Mouse (Mus musculus): ENCODE results near the gene Fbf1.
"Not testable (repeated sequence)": the region's sequence is repeated elsewhere in the genome, so short reads cannot be mapped to it uniquely, and the experiment has no call there.

Fbf1 gene

GRCm38 (mm10) chr11:116134171-116134570 is 33.8 kb downstream of the Fbf1 start:
- no peak for DNase-seq (ENCODE audit: low read depth, low spot score)

DNA sequence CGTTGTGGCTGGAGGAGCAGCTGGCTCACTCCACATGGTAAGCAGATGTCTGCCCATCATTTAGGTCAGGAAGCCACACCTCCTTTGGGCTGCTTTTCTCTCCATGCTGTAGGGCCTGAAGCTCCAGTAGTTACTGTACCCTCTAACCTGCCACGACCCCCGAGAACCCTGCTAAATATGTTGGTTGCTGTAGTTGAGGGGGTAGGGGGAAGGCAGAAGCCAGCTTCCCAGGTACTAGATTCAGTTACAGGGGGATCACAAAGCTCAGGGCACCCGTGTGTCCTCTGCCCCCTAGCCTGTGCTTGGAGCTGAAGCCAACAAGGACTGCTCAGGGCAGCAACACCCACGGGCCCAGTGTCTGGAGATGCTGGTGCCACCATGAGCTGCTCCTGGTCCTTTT is 34.5 kb downstream of the Fbf1 start:
- DNase-seq (ENCODE audit: low read depth, low spot score) = no peak

- DNase-seq (ENCODE audit: low read depth, low spot score) = peak; percentile 73
These were observed 35.3 kb downstream of the Fbf1 start for GRCm38 (mm10) chr11:116132366-116133333.

GRCm38 (mm10) chr11:116131349-116132170 is 36.4 kb downstream of the Fbf1 start:
- no peak for DNase-seq (ENCODE audit: low read depth, low spot score)

DNA sequence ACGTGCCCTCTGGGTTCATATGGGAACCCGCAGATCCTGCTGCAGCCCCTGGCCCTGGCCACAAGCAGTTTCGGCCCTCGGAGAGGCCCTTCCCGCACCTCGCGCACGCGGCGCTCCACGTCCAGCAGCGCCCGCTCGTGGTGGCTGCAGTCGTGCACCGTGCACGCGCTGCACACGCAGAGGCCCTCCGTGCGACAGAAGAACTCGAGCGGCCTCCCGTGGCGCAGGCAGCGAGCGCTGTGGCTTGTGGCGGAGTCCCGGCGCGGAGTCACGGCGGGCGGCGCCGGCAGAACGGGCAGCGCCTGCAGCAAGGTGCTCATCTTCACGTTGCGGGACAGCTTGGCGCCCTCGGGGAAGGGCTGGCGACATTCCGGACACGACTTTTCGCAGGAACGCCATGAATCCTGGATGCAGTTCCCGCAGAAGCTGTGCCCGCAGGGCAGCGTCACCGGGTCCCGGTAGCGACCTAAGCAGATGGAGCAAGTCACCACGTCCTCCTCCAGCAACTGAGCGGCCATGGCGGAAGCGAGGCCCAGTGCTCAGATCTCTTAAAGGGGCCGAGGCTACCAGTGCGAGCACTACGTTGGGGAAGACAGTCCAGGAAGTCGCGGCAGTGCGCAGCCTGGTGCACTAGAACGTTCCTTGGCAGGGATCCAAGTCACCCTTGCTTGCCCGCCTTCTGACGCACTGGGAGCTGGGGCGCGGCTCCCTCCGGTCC is 37.3 kb downstream of the Fbf1 start, which contains the start of gene Trim65:
Gene Trim65 (minus strand): TSS at position 641 of the 718 bp plus-strand sequence.
- DNase-seq (ENCODE audit: low read depth, low spot score) = peak; percentile 89

- no peak for DNase-seq (ENCODE audit: low read depth, low spot score)
These were observed 37.9 kb downstream of the Fbf1 start for GRCm38 (mm10) chr11:116129993-116130487.

GRCm38 (mm10) chr11:116129091-116129790 is 38.7 kb downstream of the Fbf1 start:
- peak; percentile 35 for DNase-seq (ENCODE audit: low read depth, low spot score)

GRCm38 (mm10) chr11:116127986-116128385 is 40.0 kb downstream of the Fbf1 start:
- DNase-seq (ENCODE audit: low read depth, low spot score) = no peak

- no peak for DNase-seq (ENCODE audit: low read depth, low spot score)
These were observed 40.6 kb downstream of the Fbf1 start, which contains the start of gene Trim47 for GRCm38 (mm10) chr11:116127156-116127980. Gene Trim47, minus strand, starts transcription at chr11:116127210.

- no peak for DNase-seq (ENCODE audit: low read depth, low spot score)
These were observed 41.7 kb downstream of the Fbf1 start for GRCm38 (mm10) chr11:116126261-116126660.

- DNase-seq (ENCODE audit: low read depth, low spot score) = not testable (repeated sequence)
These were observed 46.2 kb downstream of the Fbf1 start for GRCm38 (mm10) chr11:116121731-116122245.

DNA sequence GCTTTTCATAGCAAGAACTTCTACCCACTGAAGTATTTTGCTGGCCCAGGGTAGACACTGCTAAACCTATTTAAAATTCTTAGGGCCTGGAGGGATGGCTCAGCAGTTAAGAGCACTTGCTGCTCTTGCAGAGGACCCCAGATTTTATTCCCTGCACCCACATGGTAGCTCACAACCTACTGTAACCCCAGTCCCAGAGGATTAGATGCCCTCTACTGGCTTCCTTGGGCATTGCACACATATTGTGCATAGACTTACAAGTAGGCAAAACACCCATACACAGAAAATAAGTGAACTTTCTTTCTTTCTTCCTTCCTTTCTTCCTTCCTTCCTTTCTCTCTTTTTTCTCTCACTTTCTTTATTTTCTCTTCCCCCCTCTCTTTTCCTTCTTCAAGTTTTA is 50.1 kb downstream of the Fbf1 start:
- peak; percentile 36 for DNase-seq (ENCODE audit: low read depth, low spot score)

DNA sequence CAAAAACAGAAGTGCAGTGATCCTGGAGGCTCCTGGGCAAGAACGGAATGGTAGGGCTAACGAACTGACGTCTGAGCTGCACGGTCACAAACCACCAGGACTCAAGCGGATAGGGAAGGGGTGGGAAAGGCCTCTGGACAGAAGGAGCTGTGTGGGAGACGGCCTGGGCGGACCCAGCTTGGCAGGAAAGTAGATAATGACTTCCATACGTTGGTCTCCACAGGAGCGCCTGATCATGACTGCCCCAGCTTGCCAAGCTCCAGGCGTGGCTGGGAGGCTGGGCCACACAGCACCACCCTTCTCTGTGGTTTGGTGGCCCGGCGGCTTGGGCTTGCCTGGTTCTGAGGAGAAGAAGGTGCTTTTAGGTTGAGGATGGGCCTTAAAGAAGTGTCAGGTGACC is 50.7 kb downstream of the Fbf1 start:
- no peak for DNase-seq (ENCODE audit: low read depth, low spot score)

- no peak for DNase-seq (ENCODE audit: low read depth, low spot score)
These were observed 56.3 kb downstream of the Fbf1 start for GRCm38 (mm10) chr11:116111611-116112203.

GRCm38 (mm10) chr11:116111067-116111466 is 56.9 kb downstream of the Fbf1 start:
- no peak for DNase-seq (ENCODE audit: low read depth, low spot score)

GRCm38 (mm10) chr11:116110540-116110939 is 57.4 kb downstream of the Fbf1 start:
- no peak for DNase-seq (ENCODE audit: low read depth, low spot score)

- DNase-seq (ENCODE audit: low read depth, low spot score) = no peak
These were observed 57.8 kb downstream of the Fbf1 start for GRCm38 (mm10) chr11:116110131-116110530.

DNA sequence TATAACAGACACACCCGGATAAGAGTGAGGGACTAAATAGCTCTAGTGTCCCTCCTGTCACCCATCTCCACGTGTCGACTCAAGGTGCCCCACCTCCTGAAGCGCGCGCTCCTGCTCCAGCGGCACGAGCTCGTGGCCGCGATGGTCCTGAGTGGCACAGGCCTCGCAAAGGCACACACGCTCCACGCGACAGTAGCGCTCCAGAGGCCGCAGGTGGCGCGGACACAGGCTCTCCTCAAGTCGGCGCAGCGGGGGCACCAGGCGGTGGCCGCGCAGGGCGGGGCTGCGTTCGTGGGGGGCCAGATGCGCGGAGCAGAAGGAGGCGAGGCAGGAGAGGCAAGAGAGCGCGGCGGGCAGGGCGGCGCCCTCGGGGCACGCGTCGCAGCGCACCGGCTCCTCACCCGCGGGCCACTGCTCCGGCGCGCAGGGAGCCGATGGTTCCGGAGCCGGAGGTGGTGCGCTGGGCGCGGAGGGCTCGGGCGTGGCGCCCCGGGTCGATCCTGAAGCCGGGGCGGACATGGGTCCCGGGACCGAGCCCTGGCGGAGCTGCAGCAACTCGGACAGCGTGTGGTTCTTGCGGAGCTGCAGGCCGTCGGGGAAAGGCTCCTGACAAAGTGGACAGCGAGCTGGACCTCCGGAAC is 58.4 kb downstream of the Fbf1 start:
- DNase-seq (ENCODE audit: low read depth, low spot score) = no peak

Data from A20 (cell line).